Mouse (Mus musculus) right cerebral cortex, postnatal 25 days (tissue): Measurements from ENCODE around the gene 6330409D20Rik.

Source experiments
- DNase-seq: peaks from one replicate; pipeline ENCODE4 v3.0.0; 2022

The 6330409D20Rik gene

GRCm38 (mm10) chr2:32740916-32741272 is at the start of gene 6330409D20Rik:
Gene 6330409D20Rik (minus strand): TSS chr2:32741016.
- DNase-seq: no peak

GRCm38 (mm10) chr2:32788581-32788980 is 47.8 kb upstream of the 6330409D20Rik start:
- no peak for DNase-seq

DNA sequence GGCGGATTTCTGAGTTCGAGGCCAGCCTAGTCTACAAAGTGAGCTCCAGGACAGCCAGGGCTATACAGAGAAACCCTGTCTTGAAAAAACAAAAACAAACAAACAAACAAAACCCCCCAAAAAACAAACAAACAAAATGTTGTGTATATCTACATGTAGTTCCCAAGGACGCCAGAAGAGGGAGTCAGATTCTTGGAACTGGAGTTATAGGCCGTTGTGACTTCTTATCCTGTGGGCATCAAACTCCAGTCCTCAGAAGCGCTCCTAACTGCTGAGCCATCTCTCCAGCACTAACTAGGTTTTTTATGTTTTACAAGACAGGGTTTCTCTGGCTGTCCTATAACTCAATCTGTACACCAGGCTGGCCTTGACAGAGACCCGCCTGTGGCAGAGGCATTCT is 46.4 kb upstream of the 6330409D20Rik start:
- DNase-seq: no peak

GRCm38 (mm10) chr2:32784048-32784681 is 43.3 kb upstream of the 6330409D20Rik start, which contains the start of gene Cfap157:
Gene Cfap157 (minus strand): TSS chr2:32784428.
- no peak for DNase-seq

DNA sequence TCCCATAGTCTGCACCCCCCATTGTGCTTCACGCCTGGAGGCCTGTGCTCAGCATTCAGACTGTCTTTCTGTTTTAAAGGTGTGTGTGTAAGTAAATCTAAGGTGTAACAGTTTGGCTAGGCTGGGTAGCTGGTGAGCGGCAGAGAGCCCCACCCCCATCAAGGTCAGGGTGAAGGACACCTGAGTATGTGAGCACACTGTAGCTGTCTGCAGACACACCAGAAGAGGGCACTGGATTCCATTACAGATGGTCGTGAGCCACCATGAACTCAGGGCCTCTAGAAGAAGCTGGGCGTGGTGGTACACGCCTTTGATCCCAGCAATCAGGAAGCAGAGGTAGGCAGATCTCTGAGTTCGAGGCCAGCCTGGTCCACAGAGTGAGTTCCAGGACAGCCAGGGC is 40.9 kb upstream of the 6330409D20Rik start:
- no peak for DNase-seq

DNA sequence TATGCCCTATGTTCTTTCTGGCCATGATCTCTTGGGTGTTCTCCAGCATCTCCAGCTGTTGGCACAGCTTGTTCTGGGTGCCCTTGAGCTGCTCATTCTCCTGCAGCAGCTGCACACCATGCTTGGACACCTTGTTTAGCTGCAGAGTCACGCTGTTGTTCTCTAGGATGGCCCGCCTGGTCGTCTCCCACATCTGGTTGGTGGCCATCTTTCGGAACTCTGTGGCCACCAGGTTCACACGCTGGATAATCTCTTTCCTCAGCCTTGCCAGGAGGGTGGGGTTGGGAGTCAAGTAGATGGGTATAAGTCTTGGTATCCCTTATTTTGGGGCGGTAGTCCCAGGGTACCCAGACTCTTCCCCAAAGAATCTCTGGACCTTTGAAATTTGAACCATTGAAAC is 38.9 kb upstream of the 6330409D20Rik start:
- DNase-seq: no peak

DNA sequence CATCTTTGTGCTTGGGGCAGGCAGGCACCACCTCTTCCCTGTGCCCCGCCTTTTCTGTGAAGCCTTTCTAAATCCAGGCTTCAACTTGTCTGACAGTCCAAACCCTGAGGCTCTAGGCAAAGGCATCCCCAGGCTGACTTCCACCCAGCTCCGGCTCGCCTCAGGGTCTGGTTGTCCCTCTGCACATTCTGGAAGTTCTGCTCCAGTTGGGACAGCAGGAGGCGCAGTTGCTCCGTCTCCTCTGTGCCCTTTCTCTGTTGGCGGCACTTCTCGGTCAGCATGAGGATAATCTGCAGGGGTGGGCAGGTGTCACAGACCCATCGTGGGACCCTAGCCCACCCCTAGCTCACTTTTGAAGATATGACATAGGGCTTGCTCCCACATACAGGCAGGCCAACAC is 38.3 kb upstream of the 6330409D20Rik start:
- DNase-seq: peak; percentile 51

DNA sequence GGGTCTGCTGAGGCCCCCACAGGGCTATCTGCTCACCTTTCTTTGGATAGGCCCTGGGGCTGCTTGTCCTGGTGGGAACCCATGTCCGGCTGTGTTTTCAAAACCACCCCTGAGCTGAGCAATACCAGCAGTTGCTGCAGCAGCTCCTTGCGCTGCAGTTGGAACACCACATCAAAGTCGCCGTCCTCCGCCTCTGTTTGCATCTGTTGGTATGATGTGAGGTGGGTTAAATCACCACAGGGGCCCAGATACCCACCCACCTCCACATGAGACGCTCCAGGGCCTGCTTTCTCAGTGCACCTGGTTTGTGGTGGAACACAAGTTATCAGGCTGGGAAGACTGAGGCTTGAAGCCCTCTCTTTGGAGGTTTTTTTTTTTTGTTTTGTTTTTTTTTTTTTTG is 37.3 kb upstream of the 6330409D20Rik start:
- no peak for DNase-seq

DNA sequence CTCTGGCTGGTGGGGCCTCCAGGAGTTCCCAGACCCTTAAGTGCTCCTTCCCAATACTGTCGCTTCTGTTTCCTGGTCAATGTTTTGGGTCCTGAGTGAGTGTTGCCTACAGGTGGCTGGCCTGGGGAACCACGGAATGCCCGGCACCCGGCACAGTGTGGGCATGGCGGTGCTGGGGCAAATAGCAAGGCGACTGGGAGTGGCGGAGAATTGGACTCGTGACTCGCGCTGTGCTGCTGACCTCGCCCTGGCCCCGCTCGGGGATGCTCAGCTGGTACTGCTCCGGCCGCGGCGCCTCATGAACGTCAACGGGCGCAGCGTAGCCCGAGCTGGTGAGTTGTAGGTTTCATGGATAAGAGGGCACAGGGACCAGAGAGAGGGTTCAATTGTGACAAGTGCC is 35.4 kb upstream of the 6330409D20Rik start:
- no peak for DNase-seq

- peak; percentile 97 for DNase-seq
Measured at GRCm38 (mm10) chr2:32775359-32776074, 34.7 kb upstream of the 6330409D20Rik start, which contains the start of the genes Ttc16 and Ptrh1. Gene Ttc16 (minus strand): TSS chr2:32775633. Gene Ptrh1 (plus strand): TSS chr2:32775786.

- no peak for DNase-seq
Measured at GRCm38 (mm10) chr2:32772626-32773279, 31.9 kb upstream of the 6330409D20Rik start.

GRCm38 (mm10) chr2:32771886-32772285 is 31.1 kb upstream of the 6330409D20Rik start:
- no peak for DNase-seq

GRCm38 (mm10) chr2:32769327-32770085 is 28.7 kb upstream of the 6330409D20Rik start:
- no peak for DNase-seq

DNA sequence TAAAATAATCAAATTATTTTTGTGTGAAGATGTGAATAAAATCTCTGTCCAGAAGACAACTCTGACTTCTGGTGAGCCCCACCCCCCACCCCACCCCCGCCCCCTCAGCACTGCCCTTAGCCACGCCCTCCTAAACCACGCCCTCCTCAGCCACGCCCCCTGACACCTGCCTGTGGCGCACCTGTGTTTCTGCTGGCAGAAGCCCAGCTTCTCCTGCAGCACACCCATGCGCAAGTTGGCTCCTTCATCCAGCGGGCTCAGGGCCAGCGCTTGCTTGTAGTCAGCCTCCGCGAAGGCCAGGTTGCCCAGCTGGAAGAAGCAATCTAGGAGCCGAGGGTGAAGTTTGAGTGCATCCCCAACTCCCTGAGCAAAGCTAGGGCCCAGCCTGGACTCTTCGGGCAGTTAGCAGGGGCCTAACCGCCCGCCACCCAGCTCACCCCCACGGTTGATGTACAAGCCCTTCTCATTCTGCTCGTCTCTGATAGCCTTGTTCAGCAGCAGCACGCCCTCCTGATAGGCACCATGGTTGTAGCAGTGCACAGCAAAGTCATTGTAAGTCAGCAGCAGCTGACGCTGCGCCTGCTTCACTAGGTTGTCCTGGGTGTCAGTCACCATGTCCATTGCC is 28.0 kb upstream of the 6330409D20Rik start:
- DNase-seq: no peak

- no peak for DNase-seq
Measured at GRCm38 (mm10) chr2:32767241-32767640, 26.4 kb upstream of the 6330409D20Rik start.

DNA sequence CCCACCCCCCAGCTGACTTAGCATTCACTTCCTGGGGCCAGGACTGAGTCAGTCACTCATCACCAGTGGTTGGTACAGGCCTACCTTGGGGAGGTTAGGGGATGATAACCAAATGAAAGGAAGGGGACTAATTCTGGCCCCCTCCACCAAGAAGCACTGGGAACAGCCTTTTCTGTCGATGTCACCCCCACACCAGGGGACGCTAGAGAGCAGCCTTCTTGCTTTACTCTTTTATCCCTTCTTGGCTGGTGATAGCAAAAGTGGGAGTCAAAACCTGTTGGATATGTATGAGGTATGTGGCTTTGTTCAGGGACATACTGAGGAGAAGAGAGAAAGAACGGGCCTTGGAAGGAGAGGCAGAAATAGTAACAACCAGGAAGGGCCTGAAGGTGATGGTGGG is 22.5 kb upstream of the 6330409D20Rik start:
- no peak for DNase-seq

DNA sequence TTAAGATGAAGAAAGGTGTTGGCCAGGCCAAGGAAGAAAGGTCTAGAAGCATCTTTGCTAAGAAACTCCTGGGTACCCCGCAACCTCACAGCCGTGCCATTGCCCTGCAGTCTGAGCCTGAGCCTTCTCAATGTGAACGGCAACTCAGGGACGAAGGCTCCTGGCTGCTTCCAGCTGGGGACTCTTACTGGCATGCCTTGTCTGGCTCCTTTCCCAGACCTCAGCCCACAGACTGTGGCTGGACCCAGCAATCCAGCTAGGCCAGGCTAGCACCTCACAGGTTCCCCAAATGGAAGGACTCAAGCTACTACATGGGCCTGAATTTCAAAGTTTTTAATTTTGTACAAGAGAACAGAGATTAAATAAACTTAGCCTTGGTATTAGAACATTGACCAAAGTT is 21.0 kb upstream of the 6330409D20Rik start:
- no peak for DNase-seq

GRCm38 (mm10) chr2:32761361-32761760 is 20.5 kb upstream of the 6330409D20Rik start:
- peak; percentile 37 for DNase-seq

DNA sequence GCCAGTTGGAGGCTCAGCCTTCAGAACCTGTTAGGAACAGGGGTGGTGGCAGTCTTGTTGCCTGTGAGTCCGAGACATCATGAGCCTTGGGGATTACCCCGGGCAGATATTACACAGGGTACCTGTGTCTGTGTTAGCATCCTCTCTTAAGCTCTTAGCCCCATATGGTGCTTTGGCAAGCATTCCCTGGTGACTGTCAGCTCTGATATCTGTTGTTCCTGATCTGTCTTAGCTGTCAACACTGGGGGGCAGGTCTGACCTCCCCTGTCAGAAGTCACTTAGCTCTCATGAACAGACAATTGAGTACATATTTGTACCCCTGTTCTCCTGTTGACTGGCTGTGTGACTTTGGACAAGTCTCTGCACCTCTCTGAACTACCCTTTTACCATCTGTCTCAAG is 18.2 kb upstream of the 6330409D20Rik start:
- DNase-seq: no peak

GRCm38 (mm10) chr2:32758503-32758902 is 17.7 kb upstream of the 6330409D20Rik start:
- no peak for DNase-seq

GRCm38 (mm10) chr2:32757056-32757845 is 16.4 kb upstream of the 6330409D20Rik start, which contains the start of gene Tor2a:
Gene Tor2a (plus strand): TSS chr2:32757234.
- DNase-seq: peak; percentile 96

DNA sequence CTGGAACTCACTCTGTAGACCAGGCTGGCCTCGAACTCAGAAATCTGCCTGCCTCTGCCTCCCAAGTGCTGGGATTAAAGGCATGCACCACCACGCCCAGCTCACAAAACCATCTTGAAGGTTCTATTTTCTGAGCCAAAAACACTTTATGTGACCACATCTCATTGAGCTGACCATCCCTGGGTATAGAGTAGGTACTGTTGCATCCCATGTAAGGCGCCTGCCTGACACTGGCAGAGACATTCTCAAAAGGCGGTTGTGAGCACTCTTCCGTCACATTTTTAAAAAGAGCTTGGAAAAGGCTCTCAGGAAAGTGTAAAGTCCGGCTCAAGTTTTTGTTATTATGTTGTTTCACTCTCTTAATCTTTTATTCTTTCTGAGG is 15.8 kb upstream of the 6330409D20Rik start:
- no peak for DNase-seq
